Mouse (Mus musculus) adrenal gland, adult 2 months (tissue): ENCODE measurements around the gene Il21r. TPM values are rescaled to one million over a fixed set of nuclear protein-coding genes. Genes with fewer than 3 reads are reported as not detected.

Experiments used
- DNase-seq: peaks from one replicate; pipeline ENCODE4 v3.0.0; 2021
- polyA plus RNA-seq: library from polyadenylated mRNA; depleted of rRNA; stranded (reverse); fragments of >200 nt; gene quantifications from 2 replicates; pipeline ENCODE4 v1.2.3, GENCODE M21; 2012
- total RNA-seq, 2 experiments: library from RNA; stranded (reverse); gene quantifications; 2 replicates each; pipeline ENCODE4 v1.2.3; 2021

Gene Il21r
- total and polyA plus RNA-seq, 3 experiments: 0.52 to 2.4 (median 0.76) TPM

DNA sequence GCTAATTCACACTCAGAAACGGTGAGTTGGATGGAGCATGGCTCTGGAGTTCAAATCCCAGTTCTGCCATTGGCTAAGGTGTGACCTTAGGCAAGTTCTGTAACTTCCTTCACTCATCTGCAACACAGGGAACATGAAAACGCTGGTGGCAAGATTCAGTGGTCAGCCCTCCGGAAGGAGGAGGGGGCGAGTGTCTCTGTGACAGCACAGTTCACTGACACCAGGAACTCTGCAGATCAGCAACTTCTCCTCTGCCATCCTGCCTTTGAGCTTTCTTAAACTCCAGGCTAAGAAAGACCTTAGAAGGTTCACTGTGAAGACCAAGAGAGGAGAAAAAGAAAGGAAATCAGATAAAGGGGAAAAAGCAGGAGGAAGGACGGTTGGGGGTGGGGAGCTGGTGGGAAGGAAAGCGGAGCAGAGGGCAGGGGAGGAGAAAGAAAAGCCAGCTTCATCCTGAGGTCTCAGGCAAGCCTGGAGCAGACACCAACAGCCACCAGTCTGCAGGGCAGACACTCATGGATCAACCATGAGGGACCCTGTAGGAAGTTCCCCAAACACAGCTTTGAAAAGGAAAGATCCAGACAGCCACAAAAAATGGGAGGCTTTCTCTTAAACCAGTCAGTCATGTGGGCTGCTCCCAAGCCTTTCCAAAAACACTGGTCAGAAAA is 2.5 kb upstream of the Il21r start:
- DNase-seq: no peak

DNA sequence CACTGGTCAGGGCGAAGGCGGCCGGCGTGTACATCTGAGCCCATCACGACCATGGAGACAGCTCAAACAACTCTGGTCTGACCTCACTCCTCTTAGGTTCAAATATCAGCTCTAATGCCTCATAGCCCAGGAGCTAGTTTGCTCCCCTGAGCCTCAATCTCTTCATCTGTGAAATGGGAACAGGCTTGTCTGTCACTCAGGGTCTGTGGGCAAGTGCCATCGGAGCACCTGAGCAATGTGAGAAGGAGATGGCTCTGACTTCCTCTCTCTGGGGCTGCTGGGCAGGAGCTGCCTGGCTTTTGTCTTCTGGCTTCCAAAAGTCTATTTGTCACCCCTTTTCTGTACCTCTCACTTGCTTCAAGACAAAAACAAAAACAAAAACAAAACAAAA is 2.0 kb upstream of the Il21r start:
- DNase-seq: no peak

DNA sequence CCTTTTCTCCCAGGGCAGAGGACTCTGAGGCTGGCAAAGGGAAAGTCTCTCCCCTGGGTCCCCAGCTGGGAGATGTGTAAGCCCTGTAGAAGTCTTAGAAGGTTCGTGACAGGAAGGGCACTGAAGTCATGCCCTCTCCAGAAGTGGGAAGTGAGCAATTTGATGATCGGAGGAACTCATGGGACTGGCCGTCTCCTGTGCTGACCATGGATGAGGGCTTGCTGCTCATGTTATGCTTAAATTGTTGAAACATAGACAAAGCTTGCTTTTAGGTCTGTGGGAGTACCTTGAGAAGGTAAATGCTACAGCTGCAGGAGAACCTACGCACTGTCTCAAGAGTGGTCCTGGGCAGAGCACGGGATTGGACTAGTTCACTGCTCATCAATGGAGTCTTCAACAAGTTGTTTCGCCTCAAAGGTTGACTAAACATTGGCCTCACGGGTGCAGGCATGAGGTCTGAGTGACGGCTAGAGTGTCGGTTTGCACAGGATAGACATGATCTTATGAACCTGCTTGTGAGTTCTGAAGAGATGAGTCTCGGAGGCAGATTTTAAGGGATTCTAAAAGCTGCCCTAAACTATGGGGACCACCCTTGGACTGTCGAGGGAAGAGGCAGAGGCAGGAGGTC is 1.3 kb upstream of the Il21r start:
- DNase-seq: no peak

DNA sequence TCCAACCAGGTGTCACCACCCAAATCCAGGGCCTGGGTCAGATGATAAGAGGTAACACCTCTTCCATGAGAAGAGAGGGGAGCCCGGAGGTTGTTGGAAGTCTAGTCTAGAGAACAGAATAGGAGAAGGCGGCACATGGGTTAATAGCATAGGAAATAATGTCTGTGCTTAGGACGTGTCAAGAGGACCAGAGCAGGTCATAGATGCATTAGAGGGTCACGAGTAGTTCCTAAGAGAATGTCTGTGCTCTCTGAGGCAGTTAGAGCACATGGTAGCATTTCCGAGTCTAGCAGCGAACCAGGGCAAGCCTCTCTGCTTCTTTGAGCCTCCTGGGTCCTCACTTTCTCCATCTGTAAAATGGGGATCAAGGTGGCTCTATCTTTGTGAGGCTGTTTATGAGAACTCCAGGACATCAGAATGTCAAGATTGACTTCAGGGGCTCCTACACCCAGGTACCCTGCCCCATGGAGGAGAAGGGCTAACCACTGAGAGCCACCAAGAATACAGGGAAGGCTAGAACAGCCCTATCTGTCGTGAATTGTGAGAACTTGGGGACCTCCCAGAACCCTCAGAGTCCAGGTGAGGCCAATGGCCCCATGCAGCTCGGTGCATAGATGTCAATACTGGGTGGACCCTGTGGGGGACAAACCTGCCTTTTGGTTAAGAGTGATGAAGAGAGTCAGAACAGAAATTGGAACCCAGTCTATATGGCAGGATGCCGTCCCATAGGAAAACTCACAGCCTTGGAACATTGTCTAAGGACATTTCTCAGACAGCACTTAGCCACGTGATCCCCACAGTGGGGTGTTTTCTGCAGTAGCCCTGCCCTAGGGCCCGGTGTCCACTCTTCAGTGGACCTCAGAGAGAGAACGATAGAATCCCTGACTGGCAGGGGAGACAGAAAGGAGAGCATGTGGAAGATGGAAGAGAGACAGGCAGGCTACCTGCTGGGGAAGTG is 1.4 kb downstream of the Il21r start:
- no peak for DNase-seq

DNA sequence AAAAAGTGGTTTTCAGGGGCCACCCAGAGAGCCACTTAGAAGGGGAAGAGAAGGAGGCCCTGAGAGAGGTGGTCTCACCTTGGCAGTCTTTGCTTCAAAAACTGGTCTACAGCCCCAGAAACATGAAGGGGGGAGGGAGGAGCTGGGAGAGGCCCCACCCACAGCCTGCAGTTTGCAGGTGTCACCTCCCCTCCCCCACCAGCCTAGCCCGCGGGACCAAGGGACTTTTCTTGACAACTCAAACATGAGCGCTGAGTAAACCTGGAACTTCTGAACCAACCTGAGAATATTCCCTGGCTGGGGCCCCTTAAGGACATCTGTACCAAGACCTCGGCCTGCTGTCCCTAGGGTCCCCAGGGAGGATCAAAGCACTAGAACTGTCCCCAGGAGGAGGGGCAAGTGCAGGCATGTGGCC is 2.5 kb downstream of the Il21r start:
- no peak for DNase-seq

DNA sequence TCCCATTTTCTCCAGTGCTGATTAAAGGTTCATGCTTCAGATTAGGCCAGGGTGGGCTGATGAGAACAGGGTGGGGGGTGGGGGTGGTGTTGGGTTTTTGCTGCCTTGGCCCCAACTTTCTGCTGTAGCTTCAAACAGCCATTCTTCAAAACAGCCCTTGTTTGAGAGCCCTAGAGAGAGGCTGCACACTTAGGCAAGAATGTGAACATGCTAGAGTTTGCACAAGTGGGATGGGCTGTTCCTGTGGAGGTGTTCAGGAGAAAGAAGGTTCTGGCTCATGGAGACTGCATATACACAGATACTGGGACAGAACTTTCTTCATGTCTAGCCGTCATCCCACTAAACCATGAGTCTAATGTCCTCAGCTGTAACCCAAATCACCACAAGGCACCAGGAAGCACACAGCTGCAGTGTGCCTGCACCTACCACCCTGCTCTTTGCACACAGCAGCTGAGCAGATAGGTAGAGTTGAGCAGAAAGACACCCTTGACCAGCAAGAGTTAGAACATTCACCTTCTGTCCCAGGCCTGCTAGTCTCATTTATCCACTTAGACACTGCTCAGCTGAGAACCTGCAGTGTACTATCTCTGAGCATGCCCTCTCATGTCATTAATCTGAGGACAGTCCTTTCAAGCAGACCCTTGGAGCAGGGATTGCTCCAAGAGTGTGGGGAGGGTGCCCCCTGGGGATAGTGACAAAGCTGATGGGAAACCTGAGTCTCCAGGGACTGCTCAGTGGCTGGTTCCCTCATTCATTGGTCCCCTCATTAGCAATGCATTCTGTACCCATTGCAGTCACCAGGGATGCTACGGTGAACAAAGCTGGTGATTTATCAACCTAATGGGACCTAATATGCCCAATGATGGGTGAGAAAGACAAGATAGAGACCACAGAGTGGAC is 3.3 kb downstream of the Il21r start:
- no peak for DNase-seq

DNA sequence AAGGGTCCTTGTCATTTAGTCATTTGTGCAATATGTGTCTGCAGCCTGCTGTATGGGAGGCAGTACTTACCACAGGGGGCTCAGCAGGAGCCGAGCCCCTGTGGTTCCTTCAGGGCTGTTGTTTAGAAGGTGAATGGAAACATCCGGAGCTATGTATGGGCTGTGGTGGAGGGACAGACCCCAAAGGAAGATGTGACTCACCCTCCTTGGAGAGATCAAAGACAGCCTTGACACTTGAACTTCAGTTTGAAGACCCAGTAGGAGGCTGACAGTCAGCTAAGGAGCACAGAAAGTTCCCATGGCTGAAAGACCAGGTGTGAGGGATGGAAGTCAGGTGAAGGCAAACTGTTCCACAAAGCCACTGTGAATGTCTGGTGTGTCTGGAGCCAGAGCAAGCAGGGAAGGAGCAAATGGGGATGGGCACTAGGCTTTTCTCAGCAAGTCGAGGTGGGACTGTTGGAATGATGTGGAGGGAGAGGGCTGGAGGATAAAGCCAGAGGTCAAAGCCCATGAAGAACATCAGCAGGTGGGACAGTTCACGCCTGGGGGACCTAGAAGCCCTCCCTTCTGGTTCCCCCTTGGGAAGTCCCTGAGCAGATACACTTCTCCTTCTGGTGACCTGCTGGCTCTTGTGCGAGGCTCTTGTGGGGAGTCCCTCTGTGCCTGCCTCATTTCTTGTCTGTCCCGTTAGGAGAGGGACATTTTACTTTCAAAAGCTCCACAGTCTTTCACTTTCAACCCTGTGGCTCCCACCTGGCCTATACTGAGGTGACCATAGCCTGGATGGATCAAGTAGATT is 4.4 kb downstream of the Il21r start:
- DNase-seq: no peak

DNA sequence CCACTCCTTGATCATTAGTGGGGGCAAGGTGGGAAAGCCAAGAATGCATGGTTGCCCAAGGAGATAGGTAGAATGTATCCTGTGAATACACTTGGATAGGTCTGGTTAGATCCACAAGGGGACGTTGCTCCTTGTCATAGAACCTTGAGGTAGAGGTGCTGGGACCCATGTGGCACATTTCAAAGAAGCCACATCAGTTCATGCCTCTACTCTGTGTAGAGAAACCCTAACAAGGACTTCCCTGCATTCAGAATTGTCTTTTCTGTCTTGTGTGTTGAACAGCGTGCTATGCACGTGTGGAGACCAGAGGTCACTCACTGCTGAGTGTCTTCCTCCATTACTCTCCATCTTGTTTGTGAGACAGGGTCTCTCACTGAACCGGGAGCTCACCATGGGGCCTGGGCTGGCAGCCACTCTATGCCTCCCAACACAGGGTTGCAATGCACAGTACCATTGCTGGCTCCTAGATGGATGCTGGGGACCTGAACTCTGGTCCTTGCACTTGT is 5.0 kb downstream of the Il21r start:
- DNase-seq: no peak

DNA sequence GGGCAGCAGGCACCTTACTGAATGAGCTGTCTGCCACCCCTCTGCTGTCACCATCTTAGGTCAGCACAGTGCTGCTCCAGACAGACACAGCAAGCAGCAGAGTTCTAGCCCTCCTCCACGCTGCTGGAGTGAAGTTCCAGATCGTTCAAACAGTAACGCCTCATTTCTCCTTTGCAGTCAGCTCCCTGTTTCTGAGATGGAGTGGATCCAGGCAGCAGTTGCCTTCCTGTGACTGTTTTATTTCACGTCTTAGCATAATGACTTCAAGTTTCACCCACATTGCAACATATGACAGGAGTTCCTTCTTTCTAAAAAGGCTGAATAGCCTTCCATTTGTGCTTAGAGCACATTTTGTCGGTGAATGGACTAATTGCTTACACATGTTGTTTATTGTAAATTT is 10.3 kb downstream of the Il21r start:
- no peak for DNase-seq

DNA sequence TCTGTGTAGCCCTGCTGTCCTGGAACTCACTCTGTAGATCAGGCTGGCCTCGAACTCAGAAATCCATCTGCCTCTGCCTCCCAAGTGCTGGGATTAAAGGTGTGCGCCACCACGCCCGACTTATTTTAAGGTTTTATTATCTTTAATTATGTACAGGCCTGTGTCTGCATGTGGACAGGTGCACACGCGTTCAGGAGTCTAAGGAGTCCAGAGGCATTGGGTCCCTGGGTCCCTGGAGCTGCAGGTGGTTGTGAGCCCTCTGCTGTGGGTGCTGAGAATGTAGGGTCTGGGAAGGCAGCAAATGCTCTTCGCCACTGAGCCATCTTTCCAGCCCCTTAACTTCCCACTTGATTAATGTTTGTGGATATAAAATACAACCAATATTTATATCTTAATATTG is 12.2 kb downstream of the Il21r start:
- no peak for DNase-seq

DNA sequence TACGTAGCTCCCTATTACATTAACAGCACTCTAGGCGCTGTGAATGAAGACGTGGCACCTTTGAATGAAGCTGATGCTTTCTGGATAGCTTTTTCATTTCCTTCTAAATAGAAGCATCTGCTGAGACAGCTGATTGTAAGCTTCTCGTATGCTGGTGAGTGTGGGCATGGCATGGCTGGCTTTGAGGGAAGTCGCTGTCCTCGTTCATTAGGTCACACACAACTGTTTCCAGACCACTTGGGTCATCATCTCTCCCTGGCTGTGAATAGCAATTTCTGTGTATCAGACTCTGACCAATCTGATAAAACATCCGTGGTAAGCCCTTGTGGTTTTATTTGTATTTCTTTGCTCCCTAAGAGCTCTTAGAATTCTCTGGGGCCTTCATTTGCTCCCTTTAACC is 14.8 kb downstream of the Il21r start:
- no peak for DNase-seq

DNA sequence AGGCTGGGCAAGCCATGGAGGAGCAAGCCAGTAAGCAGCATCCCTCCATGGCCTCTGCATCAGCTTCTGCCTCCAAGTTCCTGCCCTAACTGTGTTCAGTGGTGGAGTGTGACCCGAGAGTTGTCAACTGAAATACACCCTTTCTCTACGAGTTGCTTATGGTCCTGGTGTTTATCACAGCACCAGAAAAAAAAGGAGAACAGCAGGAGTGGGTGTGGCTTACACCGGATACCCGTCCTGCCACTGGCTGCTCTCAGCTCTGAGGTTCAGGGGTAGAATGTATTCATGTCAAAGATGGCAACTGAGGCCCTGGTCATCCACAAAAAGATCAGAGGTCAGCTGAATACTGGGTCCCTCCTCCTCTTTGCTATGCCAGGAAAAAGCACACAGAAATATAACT is 16.8 kb downstream of the Il21r start:
- DNase-seq: no peak

DNA sequence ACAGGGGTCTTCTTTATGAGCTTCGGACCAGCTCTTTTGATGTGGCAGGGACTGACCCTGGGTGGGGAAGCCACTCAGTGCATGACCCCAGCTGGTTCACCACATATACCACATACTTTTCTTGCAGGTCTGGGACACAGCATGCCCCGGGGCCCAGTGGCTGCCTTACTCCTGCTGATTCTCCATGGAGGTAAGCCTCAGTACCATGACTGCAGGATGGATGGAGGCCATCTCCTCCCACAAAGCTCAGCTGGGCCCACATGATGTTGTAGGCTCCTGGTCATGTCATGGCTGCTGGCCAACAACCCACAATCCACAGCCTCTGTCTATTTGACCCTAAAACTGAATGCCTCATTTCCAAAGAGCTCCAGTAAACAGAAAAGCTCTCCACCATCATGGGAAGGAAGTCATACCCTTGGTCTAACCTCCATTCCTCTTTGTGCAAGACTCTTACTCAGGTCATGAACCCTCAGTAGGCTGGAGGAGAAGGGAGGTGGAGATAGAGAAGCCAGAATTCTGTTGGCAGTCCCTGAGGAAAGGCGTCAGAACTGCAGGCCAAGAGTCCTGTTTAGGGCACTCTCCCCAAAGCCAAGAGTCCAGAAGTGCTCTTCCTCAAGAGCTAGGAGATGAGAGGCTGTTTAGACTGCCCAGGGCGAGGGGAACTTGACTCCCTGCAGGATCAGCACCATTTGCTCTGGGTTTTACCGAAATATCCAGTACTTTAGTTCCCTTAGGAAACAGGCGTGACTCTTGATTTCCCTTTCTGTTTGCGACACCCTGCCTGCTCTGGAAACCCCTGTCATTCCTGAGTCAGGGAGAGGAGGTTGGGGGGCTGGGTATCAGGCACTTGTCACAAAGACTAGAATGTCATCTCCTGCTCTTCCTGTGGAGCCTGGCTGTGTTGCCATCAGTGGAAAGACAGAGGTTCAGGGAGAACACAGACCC is 19.8 kb downstream of the Il21r start:
- no peak for DNase-seq

DNA sequence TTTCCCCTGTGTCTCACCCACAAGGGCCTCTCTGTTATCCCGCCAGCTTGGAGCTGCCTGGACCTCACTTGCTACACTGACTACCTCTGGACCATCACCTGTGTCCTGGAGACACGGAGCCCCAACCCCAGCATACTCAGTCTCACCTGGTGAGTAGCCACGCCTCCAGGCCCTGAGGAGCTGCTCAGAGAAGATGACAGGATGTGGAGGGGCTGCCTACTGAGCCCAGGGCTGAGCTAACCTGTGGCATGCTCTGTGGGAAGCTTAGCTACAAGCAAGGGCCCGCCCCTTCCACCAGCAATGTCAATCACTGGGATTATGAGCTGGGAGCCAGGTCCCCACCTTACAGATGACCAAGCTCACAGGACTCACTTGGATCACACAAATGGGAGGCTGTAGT is 22.0 kb downstream of the Il21r start:
- DNase-seq: no peak

DNA sequence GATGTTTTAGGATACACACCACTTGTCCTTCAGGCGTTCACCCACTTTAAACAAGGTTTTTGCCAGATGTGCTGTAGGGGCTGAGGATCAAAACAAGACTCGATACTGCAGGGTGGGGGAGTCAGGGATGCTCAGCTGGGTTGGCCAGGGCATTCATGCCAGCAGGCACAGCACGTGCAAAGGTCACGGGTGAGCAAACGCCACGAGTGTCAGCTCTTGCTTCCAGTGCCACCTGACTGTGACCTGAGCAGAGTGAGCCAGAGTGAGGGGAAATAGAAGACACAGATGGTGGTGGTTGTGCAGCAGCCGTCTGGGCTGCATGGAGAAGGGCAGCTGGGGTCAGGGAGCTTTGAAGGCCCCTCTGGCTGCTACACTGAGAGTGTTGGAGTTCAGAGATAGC is 22.6 kb downstream of the Il21r start:
- DNase-seq: no peak

DNA sequence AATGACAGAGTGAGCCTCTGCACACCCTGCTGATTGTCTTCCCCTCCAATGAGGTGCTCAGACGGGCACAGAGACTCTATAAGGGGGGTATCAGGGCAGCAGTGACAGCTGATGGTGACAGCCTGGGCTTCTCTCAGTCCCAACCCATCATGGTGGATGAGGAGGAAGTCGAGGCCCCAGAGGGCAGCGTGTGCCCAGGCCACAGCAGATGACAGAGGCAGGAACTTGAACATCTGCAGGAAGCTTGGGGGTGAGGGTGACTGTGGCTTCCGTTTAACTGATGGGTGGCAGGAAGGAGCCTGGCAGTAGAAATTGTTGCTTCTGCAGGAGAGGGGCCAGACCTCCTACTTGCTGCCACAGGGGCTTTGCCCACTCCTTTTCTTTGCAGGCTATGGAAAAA is 27.1 kb downstream of the Il21r start:
- DNase-seq: no peak

DNA sequence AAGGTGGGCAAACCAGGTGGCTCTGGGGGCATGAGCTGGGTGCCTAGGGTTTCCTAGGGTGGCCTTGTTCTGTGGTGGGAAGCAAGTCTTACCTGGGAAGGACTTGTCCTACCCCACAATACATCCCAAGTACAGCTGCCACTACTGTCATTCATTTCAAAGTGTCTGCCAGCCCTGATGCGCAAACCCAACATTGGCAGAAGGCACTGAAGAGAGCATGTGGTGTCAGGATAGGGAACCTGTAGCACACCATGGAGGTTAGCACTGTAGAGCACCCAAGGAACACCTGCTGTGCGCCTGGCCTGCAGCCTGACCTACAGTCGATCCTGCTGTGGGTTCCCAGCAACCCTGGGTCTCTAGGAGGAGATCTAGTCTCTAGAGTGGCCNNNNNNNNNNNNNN is 27.8 kb downstream of the Il21r start:
- no peak for DNase-seq

DNA sequence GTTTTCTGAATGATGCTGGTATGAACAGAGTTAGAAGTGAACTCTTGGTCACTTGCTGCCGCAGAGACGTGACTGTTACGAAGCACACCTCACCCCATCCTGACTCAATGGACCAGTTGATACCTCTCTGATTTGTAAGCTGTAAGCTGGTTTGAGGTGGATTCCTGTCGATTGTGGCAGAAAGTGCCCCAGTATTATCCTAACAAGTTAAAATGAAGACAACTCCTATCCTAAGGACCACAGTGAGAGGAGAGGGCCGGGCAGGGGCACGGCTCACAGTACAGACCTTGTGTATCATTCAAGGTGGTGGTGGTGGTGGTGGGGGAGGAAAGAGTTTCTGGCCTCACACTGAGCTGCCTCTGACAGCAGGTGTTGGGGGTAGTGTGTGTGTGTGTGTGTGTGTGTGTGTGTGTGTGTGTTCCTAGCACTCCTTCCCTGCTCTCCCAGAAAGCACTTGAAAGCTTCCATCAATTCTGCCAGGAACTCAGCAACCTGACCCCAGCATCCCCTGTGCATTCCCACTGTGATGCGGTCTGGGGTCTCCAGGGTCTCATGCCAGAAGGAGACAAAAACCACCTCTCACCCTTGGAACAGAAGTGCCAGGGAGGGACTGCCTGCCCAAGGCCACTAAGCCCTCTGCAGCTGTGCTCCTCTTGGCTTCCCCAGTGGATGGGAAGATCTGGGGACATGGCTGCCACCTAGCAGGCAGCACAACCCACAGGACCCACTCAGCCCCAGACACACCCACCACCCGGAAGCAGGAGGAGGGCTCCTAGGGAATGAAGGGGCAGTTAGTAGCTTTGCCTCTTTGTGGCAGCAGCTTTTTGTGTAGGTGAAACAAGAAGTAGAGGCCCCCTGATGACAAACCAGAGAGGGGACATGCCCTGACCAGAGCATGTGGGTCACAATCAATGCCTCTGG is 34.3 kb downstream of the Il21r start:
- no peak for DNase-seq

DNA sequence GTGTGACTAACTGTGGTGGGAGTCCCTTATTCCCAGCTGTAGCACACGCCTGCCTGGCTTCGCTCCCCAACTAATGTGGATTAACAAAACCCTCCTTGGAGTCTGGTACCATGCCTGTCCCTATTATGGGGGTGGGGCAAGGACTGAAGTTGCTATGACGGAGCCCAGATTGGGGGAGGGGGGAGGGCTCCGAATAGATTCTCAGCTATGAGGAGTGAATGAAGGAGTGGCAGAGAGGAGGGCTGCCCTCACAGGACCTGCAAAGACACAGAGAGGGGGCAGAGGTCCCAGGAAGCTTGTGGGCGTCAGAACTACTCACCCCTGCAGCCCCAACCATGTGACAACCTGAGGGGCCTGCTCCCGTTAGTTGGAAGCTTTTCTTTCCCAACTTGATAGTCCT is 35.1 kb downstream of the Il21r start:
- no peak for DNase-seq
